Mouse (Mus musculus): ENCODE results near the gene Pdss2. TPM values are rescaled to one million over a fixed set of nuclear protein-coding genes. Genes with fewer than 3 reads are reported as not detected.

Gene Pdss2
- total RNA-seq, 2 experiments from 2014 or later, result 16.9 to 17.0 TPM

GRCm38 (mm10) chr10:43479436-43480157 is 258.3 kb downstream of the Pdss2 start:
- peak; percentile 72 to 73 for DNase-seq (ENCODE audit: low spot score in 2 of 2)

- no peak for DNase-seq (ENCODE audit: low spot score in 2 of 2)
These were observed 259.1 kb downstream of the Pdss2 start for GRCm38 (mm10) chr10:43480227-43480849.

- DNase-seq (ENCODE audit: low spot score in 2 of 2), result no peak
These were observed 259.9 kb downstream of the Pdss2 start for GRCm38 (mm10) chr10:43481179-43481578.

- no peak for DNase-seq (ENCODE audit: low spot score in 2 of 2)
These were observed 260.7 kb downstream of the Pdss2 start for GRCm38 (mm10) chr10:43482021-43482420.

- no peak for DNase-seq (ENCODE audit: low spot score in 2 of 2)
These were observed 262.2 kb downstream of the Pdss2 start for GRCm38 (mm10) chr10:43483426-43483995.

DNA sequence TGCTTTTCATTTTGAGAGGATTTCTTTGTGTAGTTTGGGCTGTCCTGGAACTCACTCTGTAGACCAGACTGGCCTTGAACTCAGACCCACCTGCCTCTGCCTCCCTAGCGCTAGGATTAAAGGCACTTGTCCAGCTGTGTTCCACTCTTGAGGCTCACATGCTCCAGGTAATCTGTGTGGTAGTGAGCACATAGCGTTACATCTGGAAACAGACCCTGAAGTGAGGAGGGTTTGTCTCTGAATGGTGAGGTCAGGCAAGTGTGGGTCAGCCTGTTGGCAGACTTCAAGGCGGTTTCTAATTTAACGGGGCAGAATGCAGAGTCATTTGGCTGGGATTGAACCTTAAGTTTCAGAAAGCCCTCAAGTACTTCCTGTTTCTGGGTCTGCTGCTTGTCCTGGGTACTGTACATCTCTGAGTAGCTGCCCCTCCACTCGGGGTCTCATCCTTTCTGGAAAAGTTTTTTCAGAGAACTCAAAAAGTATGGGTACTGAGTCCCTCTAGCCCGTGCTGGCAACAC is 264.5 kb downstream of the Pdss2 start:
- DNase-seq (ENCODE audit: low spot score in 2 of 2), result no peak

- no peak for DNase-seq (ENCODE audit: low spot score in 2 of 2)
These were observed 266.2 kb downstream of the Pdss2 start for GRCm38 (mm10) chr10:43487441-43488010.

- no peak for DNase-seq (ENCODE audit: low spot score in 2 of 2)
These were observed 267.0 kb downstream of the Pdss2 start for GRCm38 (mm10) chr10:43488258-43488657.

- DNase-seq (ENCODE audit: low spot score in 2 of 2), result no peak
These were observed 267.9 kb downstream of the Pdss2 start for GRCm38 (mm10) chr10:43489139-43489538.

DNA sequence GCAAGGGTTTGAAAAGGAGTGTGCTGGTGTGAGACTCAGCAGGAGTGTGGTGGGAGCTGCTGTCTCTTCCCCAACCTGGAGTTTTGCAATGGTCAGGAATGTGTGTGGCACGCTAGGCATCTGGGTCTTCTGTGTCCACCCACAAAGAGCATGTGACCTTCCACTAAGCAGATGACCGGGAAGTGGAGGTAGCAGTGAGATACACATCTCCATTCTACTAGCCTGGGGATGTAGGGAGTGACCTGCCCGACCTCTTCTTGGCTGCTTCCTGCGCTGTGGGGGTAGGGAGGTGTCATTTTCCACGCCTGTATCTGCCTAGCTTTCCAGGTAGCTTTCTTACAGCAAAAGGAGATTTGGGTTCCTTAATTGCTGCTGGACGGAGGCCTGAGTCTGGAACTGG is 268.3 kb downstream of the Pdss2 start:
- DNase-seq (ENCODE audit: low spot score in 2 of 2), result no peak

DNA sequence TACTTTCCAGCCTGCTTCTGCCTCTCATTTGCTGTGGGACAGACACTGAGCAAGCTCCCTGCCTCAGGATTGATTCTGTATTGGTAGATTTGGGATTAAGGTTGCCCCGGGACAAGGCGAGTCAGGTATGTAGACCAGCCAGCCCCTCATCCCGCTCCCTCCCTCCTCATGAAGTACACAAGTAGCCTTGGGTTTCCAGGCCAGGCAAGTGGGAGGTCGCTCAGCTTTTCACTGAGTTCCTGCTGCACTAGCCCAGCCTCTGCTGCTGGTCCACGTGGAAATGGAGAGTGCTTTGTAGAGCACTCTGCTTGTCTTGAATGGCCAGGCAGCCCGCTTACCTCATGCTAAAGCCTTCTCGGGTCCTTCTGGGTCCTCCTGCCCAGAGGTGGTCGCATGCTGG is 268.7 kb downstream of the Pdss2 start:
- DNase-seq (ENCODE audit: low spot score in 2 of 2), result no peak

GRCm38 (mm10) chr10:43490846-43491245 is 269.6 kb downstream of the Pdss2 start:
- DNase-seq (ENCODE audit: low spot score in 2 of 2), result no peak

DNA sequence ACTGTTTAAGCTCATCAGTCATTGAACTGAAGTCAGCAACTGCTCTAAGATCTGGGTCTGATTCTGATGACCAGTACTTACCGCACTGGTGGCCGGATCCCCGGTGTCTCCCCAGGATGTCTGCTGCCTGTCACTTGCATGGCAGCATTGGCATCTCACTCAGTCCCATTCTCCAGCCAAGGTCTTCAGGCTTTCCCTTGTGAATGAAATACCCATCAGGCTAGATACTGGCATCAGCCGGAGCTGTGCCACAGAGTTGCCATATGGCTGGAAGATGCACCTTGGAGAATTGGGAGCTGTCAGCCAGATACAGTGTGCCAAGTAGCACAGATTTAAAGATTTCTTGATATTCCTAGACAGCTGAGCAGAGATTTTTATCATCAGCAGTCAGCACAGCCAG is 281.3 kb downstream of the Pdss2 start:
- DNase-seq (ENCODE audit: low spot score in 2 of 2), result no peak

DNA sequence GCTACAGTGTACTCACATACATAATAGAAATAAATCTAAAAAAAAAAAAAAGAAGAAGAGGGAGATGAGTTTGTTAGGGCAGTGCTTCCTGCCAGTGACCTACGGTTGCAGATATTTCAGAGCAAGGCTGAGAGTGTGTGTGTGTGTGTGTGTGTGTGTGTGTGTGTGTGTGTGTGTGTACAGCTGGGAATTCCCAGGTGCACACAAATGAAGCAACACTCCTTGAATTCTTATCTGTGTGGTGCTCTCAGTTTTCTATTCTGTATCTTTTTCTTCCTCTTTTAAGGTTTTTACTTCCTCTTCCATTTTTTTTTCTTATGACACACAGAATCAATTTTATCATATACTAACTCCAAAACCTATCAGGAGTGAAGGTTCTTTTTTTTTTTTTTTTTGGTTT is 283.0 kb downstream of the Pdss2 start:
- DNase-seq (ENCODE audit: low spot score in 2 of 2), result no peak

DNA sequence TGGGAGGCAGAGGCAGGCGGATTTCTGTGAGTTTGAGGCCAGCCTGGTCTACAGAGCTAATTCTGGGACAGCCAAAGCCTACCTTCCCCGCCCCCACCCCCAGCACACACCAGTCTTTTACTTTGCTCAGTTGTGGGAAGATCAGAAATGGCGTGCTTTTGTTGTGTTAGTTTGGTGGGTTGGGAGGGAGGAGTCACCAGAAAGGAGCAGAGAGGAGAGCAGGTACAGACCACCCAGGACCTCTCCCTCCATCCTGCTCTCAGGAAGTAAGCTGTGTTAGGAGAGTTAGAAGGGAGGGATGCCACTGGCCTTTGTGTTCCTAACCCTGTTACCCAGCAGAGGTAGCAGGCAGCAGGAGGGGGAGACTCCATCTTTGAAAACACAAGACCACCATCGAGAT is 285.8 kb downstream of the Pdss2 start:
- DNase-seq (ENCODE audit: low spot score in 2 of 2), result no peak

- no peak for DNase-seq (ENCODE audit: low spot score in 2 of 2)
These were observed 287.9 kb downstream of the Pdss2 start for GRCm38 (mm10) chr10:43509228-43509627.

- no peak for DNase-seq (ENCODE audit: low spot score in 2 of 2)
These were observed 291.7 kb downstream of the Pdss2 start for GRCm38 (mm10) chr10:43512976-43513375.

Other genes with a start within 250 kb of the Pdss2 start
- gene Sobp, start 47.0 kb upstream of the Pdss2 start, total RNA-seq (2021), result 1 to 10 TPM; 6.5 TPM
- under 1 TPM; 0.67 to 0.85 TPM for gene 9030612E09Rik, start 46.8 kb upstream of the Pdss2 start, total RNA-seq (2021)

All from adrenal gland, postnatal 4 days (tissue).